Mouse (Mus musculus): Measurements from ENCODE around the gene Hadh. TPM values are rescaled to one million over a fixed set of nuclear protein-coding genes. Genes with fewer than 3 reads are reported as not detected.
A peak's percentile ranks its signal among the peaks of the same experiment; 100 is the strongest.

The Hadh gene
- polyA plus RNA-seq, 1 experiment from 2014 or later, result 31.6 TPM

- 8% methylated on average over 6 of the region's 6 CpGs for WGBS
- peaks cover 9% of the 10 kb centered on the region; the same call in 1 of the 2 replicates for H3K4me1 ChIP-seq (replicated peaks)
- H3K27ac ChIP-seq, result no peak overlapping the region
These were observed 28.0 kb upstream of the Hadh start for GRCm38 (mm10) chr3:131299908-131300307.

GRCm38 (mm10) chr3:131299078-131299477 is 27.2 kb upstream of the Hadh start:
- 0 out of 2 replicates have a peak, but pooled peaks cover 4% of the 10 kb centered on the region for H3K36me3 ChIP-seq
- ATAC-seq, result no peak
- H3K27me3 ChIP-seq, result peaks cover 10% of the 10 kb centered on the region; the same call in 1 of the 2 replicates
- H3K9ac ChIP-seq (replicated peaks), result no peak overlapping the region
- no peak overlapping the region for H3K4me3 ChIP-seq (replicated peaks)
- WGBS, result 83% methylated on average over 9 of the region's 9 CpGs
- H3K27ac ChIP-seq, result no peak overlapping the region
- no peaks in the 10 kb centered on the region for H3K9me3 ChIP-seq
- no peak overlapping the region for H3K4me2 ChIP-seq (replicated peaks)
- H3K4me1 ChIP-seq (replicated peaks), result peaks cover 9% of the 10 kb centered on the region; the same call in 1 of the 2 replicates

More at GRCm38 (mm10) chr3:131299908-131300307, 28.0 kb upstream of the Hadh start:
- Histone ChIP-seq H3K4me2 (replicated peaks) (no peak overlapping the region), H3K4me3 (replicated peaks) (no peak overlapping the region), H3K36me3 (0 out of 2 replicates have a peak, but pooled peaks cover 4% of the 10 kb centered on the region), H3K27me3 (peaks cover 12% of the 10 kb centered on the region; the same call in 1 of the 2 replicates), H3K9me3 (no peaks in the 10 kb centered on the region), H3K9ac (replicated peaks) (no peak overlapping the region)
- ATAC-seq, result no peak

- 0 out of 2 replicates have a peak, but pooled peaks cover 6% of the 10 kb centered on the region for H3K27me3 ChIP-seq
- H3K9me3 ChIP-seq, result no peaks in the 10 kb centered on the region
- no peak for ATAC-seq
- H3K4me1 ChIP-seq (replicated peaks), result peaks cover 5% of the 10 kb centered on the region; the same call in 1 of the 2 replicates
- no peak overlapping the region for H3K4me3 ChIP-seq (replicated peaks)
- no peak overlapping the region for H3K4me2 ChIP-seq (replicated peaks)
- H3K36me3 ChIP-seq, result 0 out of 2 replicates have a peak, but pooled peaks cover 4% of the 10 kb centered on the region
- no peak overlapping the region for H3K27ac ChIP-seq
- no peak overlapping the region for H3K9ac ChIP-seq (replicated peaks)
- 90% methylated on average over 7 of the region's 7 CpGs for WGBS
These were observed 25.0 kb upstream of the Hadh start for GRCm38 (mm10) chr3:131296893-131297292.

- WGBS, result 85% methylated on average over 12 of the region's 12 CpGs
- no peaks in the 10 kb centered on the region for H3K4me1 ChIP-seq (replicated peaks)
- H3K27me3 ChIP-seq, result no peaks in the 10 kb centered on the region
- H3K4me3 ChIP-seq (replicated peaks), result no peak overlapping the region
- no peak overlapping the region for H3K9ac ChIP-seq (replicated peaks)
- 0 out of 2 replicates have a peak, but pooled peaks cover 4% of the 10 kb centered on the region for H3K36me3 ChIP-seq
- H3K4me2 ChIP-seq (replicated peaks), result no peak overlapping the region
- no peaks in the 10 kb centered on the region for H3K9me3 ChIP-seq
- H3K27ac ChIP-seq, result no peak overlapping the region
- no peak for ATAC-seq
These were observed 23.8 kb upstream of the Hadh start for GRCm38 (mm10) chr3:131295513-131296200.

- H3K9ac ChIP-seq (replicated peaks), result no peak overlapping the region
- H3K4me3 ChIP-seq (replicated peaks), result no peak overlapping the region
- no peak overlapping the region for H3K4me2 ChIP-seq (replicated peaks)
- no peaks in the 10 kb centered on the region for H3K27me3 ChIP-seq
- no peaks in the 10 kb centered on the region for H3K4me1 ChIP-seq (replicated peaks)
- WGBS, result 59% methylated on average over 3 of the region's 3 CpGs
- no peaks in the 10 kb centered on the region for H3K9me3 ChIP-seq
- H3K27ac ChIP-seq, result no peak overlapping the region
- ATAC-seq, result no peak
- 0 out of 2 replicates have a peak, but pooled peaks cover 4% of the 10 kb centered on the region for H3K36me3 ChIP-seq
These were observed 22.6 kb upstream of the Hadh start for GRCm38 (mm10) chr3:131294503-131294902.

- Histone ChIP-seq H3K27me3 (no peaks in the 10 kb centered on the region), H3K9ac (replicated peaks) (no peak overlapping the region), H3K36me3 (0 out of 2 replicates have a peak, but pooled peaks cover 4% of the 10 kb centered on the region), H3K9me3 (no peaks in the 10 kb centered on the region), H3K4me3 (replicated peaks) (no peak overlapping the region), H3K4me1 (replicated peaks) (no peaks in the 10 kb centered on the region), H3K4me2 (replicated peaks) (no peak overlapping the region), H3K27ac (no peak overlapping the region)
- WGBS, result 49% methylated on average over 3 of the region's 3 CpGs
- ATAC-seq, result no peak
These were observed 21.1 kb upstream of the Hadh start for GRCm38 (mm10) chr3:131292959-131293358.

- Histone ChIP-seq H3K36me3 (0 out of 2 replicates have a peak, but pooled peaks cover 4% of the 10 kb centered on the region), H3K9ac (replicated peaks) (no peak overlapping the region), H3K27me3 (no peaks in the 10 kb centered on the region), H3K4me2 (replicated peaks) (no peak overlapping the region), H3K27ac (no peak overlapping the region), H3K4me3 (replicated peaks) (no peak overlapping the region), H3K4me1 (replicated peaks) (no peaks in the 10 kb centered on the region), H3K9me3 (no peaks in the 10 kb centered on the region)
- 94% methylated on average over 2 of the region's 2 CpGs for WGBS
- no peak for ATAC-seq
These were observed 20.4 kb upstream of the Hadh start for GRCm38 (mm10) chr3:131292349-131292748.

DNA sequence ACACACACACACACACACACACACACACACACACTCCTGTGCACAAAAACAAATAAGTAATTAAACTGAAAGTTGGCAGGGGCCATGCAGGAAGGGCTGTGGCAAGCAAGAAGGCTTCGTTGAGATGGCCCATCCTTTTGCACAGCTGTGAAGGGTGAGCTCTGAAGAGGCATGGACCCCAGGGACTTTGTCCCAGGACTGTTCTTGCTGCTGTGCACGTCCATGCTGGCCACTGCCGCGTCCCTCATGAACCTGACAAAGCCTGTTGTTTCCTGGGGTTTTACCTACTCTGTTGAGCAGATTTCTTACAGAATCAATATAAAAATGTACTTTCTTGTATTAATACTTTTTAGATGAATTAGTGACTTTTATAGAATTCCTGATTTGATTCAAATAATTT is 20.0 kb upstream of the Hadh start:
- Histone ChIP-seq H3K36me3 (0 out of 2 replicates have a peak, but pooled peaks cover under 1% of the 10 kb centered on the region), H3K4me2 (replicated peaks) (no peak overlapping the region), H3K4me3 (replicated peaks) (no peak overlapping the region), H3K4me1 (replicated peaks) (no peaks in the 10 kb centered on the region), H3K27ac (no peak overlapping the region), H3K27me3 (no peaks in the 10 kb centered on the region), H3K9me3 (no peaks in the 10 kb centered on the region), H3K9ac (replicated peaks) (no peak overlapping the region)
- 87% methylated on average over 4 of the region's 4 CpGs for WGBS
- no peak for ATAC-seq

DNA sequence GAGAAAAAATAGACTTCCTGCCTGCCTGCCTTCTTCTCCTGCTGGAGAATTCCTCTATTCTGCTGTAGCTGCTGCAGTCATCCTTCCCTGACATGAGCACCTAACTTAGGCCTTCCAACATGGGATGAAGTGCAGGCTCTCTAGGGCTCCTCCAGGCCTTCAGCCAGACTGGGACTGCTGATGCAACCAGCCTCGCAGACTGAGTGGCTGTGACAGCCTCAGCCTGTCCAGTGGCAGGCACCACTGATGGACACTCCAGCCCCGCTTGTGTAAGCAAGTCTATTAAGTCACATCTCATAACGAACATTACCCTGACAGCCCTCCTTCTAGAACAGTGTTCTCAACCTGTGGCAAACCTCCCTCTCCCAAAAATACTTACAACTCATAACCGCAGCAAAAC is 2.2 kb upstream of the Hadh start:
- H3K4me3 ChIP-seq (replicated peaks), result no peak overlapping the region
- H3K4me2 ChIP-seq (replicated peaks), result no peak overlapping the region
- no peaks in the 10 kb centered on the region for H3K27me3 ChIP-seq
- H3K4me1 ChIP-seq (replicated peaks), result peaks cover 26% of the 10 kb centered on the region
- 90% methylated on average over 4 of the region's 4 CpGs for WGBS
- no peaks in the 10 kb centered on the region; the same call in 1 of the 2 replicates for H3K9me3 ChIP-seq
- no peaks in the 10 kb centered on the region for H3K36me3 ChIP-seq
- no peak overlapping the region for H3K27ac ChIP-seq
- H3K9ac ChIP-seq (replicated peaks), result no peak overlapping the region
- no peak for ATAC-seq

- H3K9ac ChIP-seq (replicated peaks), result no peak overlapping the region; the same call in 1 of the 2 replicates
- H3K4me3 ChIP-seq (replicated peaks), result peak overlapping the region; percentile 72
- ATAC-seq, result no peak
- no peaks in the 10 kb centered on the region for H3K27me3 ChIP-seq
- H3K4me2 ChIP-seq (replicated peaks), result peak overlapping the region; percentile 89
- no peaks in the 10 kb centered on the region for H3K36me3 ChIP-seq
- H3K27ac ChIP-seq, result no peak overlapping the region
- 64% methylated on average over 10 of the region's 10 CpGs for WGBS
- no peaks in the 10 kb centered on the region for H3K9me3 ChIP-seq
- H3K4me1 ChIP-seq (replicated peaks), result peaks cover 27% of the 10 kb centered on the region
These were observed 636 bp upstream of the Hadh start for GRCm38 (mm10) chr3:131272374-131273100.

- no peaks in the 10 kb centered on the region for H3K9me3 ChIP-seq
- no peaks in the 10 kb centered on the region for H3K36me3 ChIP-seq
- H3K4me2 ChIP-seq (replicated peaks), result peak overlapping the region; percentile 89
- no peak overlapping the region for H3K27ac ChIP-seq
- peaks cover 27% of the 10 kb centered on the region for H3K4me1 ChIP-seq (replicated peaks)
- ATAC-seq, result peak; percentile 32; the same call in 1 of the 2 replicates
- H3K9ac ChIP-seq (replicated peaks), result peak overlapping the region; percentile 67
- peak overlapping the region; percentile 72 for H3K4me3 ChIP-seq (replicated peaks)
- WGBS, result 5% methylated on average over 8 of the region's 8 CpGs
- H3K27me3 ChIP-seq, result no peaks in the 10 kb centered on the region
These were observed 744 bp downstream of the Hadh start for GRCm38 (mm10) chr3:131271157-131271556.

GRCm38 (mm10) chr3:131270381-131270780 is 1.5 kb downstream of the Hadh start:
- Histone ChIP-seq H3K9ac (replicated peaks) (no peak overlapping the region), H3K27ac (no peak overlapping the region), H3K36me3 (no peaks in the 10 kb centered on the region), H3K27me3 (no peaks in the 10 kb centered on the region), H3K4me2 (replicated peaks) (peak overlapping the region; percentile 89), H3K9me3 (no peaks in the 10 kb centered on the region), H3K4me1 (replicated peaks) (peaks cover 27% of the 10 kb centered on the region), H3K4me3 (replicated peaks) (no peak overlapping the region)
- ATAC-seq, result no peak
- WGBS, result 8% methylated on average over 6 of the region's 6 CpGs
